ENCODE assay signal across 24 mouse cellular contexts in genomic region chr10:17177503-17178278, GRCm38 (mm10).
DNase-seq lines count a peak whose midpoint lies in the region; ATAC-seq and TF ChIP-seq lines count a peak whose summit lies in the region.
"Had no signal": no experiment of that assay in that cellular context is flagged by ENCODE, and none has a peak within 500 bp of the region (broad histone marks: within the 10 kb centered on the region; RNA-seq: fewer than 3 reads in every experiment).

No protein-coding gene starts in this region.

- WGBS in forebrain, embryonic 10.5 days, result 82% methylated on average over 4 of the region's 4 CpGs
- 53% methylated on average over 4 of the region's 4 CpGs for WGBS in forebrain, embryonic 11.5 days
- WGBS in hindbrain, embryonic 11.5 days, result 65% methylated on average over 4 of the region's 4 CpGs
- WGBS in hindbrain, embryonic 16.5 days, result 48% methylated on average over 4 of the region's 4 CpGs

- peaks cover 52% of the 10 kb centered on the region for H3K4me1 ChIP-seq in forebrain, embryonic 10.5 days
- H3K4me1 ChIP-seq in forebrain, embryonic 11.5 days (replicated peaks; ENCODE audit: control insufficient read depth, insufficient read depth, low read length), result 0 out of 2 replicates have a peak, but pooled peaks cover 3% of the 10 kb centered on the region
- H3K4me1 ChIP-seq in hindbrain, embryonic 11.5 days (replicated peaks; ENCODE audit: control insufficient read depth, insufficient read depth, low read length), result no peaks in the 10 kb centered on the region
- no peaks in the 10 kb centered on the region for H3K4me1 ChIP-seq in hindbrain, embryonic 16.5 days (ENCODE audit: control insufficient read depth, insufficient read depth, low read depth, low read length)
- H3K4me1 ChIP-seq in ES-E14 (ENCODE audit: control insufficient read depth in 2 of 2, insufficient read depth in 2 of 2, low read length in 2 of 2, poor library complexity in 1 of 2), result peaks cover 0 to 3% of the 10 kb centered on the region in 2 experiments; a peak in 2 of 4 replicates
- H3K4me1 ChIP-seq: embryonic facial prominence, embryonic 12.5 days had no signal

- H3K4me2 ChIP-seq in forebrain, embryonic 11.5 days (ENCODE audit: low read depth, low read length, severe bottlenecking), result no peak overlapping the region
- H3K4me2 ChIP-seq in hindbrain, embryonic 11.5 days (replicated peaks; ENCODE audit: low read depth, low read length), result no peak overlapping the region
- H3K4me2 ChIP-seq in hindbrain, embryonic 16.5 days (ENCODE audit: low read length), result no peak overlapping the region
- H3K4me2 ChIP-seq: embryonic facial prominence, embryonic 12.5 days; forebrain, embryonic 13.5 days; forebrain, embryonic 15.5 days had no signal

- no peak for DNase-seq in forebrain, embryonic 10.5 days (ENCODE audit: extremely low spot score, low spot score)
- DNase-seq in forebrain, embryonic 11.5 days (ENCODE audit: low spot score), result no peak
- DNase-seq in hindbrain, embryonic 11.5 days (ENCODE audit: low spot score), result no peak
- DNase-seq in ES-E14 (ENCODE audit: low read depth, low spot score), result no peak
- DNase-seq in left cerebral cortex, adult 9 months (ENCODE audit: low spot score in 2 of 2), result no peak
- DNase-seq: adrenal gland, adult 8-10 months; adrenal gland, postnatal 14 days; adrenal gland, postnatal 36 days; B cell, adult 2 months; cerebellum, adult 11-12 months; cerebellum, adult 2 months; cerebellum, adult 9-10 months; cerebellum, postnatal 10 days; cerebellum, postnatal 25 days; forebrain, postnatal 0 days had no signal

- H3K27me3 ChIP-seq in forebrain, embryonic 10.5 days (ENCODE audit: poor library complexity, severe bottlenecking), result no peaks in the 10 kb centered on the region
- H3K27me3 ChIP-seq in forebrain, embryonic 11.5 days (ENCODE audit: control insufficient read depth, insufficient read depth, low read length), result no peaks in the 10 kb centered on the region
- no peaks in the 10 kb centered on the region for H3K27me3 ChIP-seq in hindbrain, embryonic 11.5 days (ENCODE audit: control insufficient read depth, insufficient read depth, low read length)
- no peaks in the 10 kb centered on the region for H3K27me3 ChIP-seq in hindbrain, embryonic 16.5 days (replicated peaks; ENCODE audit: control insufficient read depth, insufficient read depth, low read length)
- H3K27me3 ChIP-seq: CH12.LX; embryonic facial prominence, embryonic 12.5 days; forebrain, embryonic 13.5 days; forebrain, embryonic 15.5 days; Patski had no signal

- no peak overlapping the region for H3K9ac ChIP-seq in forebrain, embryonic 11.5 days (ENCODE audit: low read length)
- H3K9ac ChIP-seq in hindbrain, embryonic 11.5 days (ENCODE audit: low read depth, low read length), result no peak overlapping the region
- H3K9ac ChIP-seq in hindbrain, embryonic 16.5 days (ENCODE audit: low read depth, low read length), result no peak overlapping the region
- no peak overlapping the region for H3K9ac ChIP-seq in ES-E14 (ENCODE audit: insufficient read depth, low read depth, low read length, poor library complexity, severe bottlenecking)
- H3K9ac ChIP-seq: embryonic facial prominence, embryonic 12.5 days; forebrain, embryonic 13.5 days; forebrain, embryonic 15.5 days; forebrain, postnatal 0 days had no signal

- ATAC-seq in forebrain, embryonic 11.5 days (replicated peaks; ENCODE audit: low FRiP score), result no peak
- no peak for ATAC-seq in hindbrain, embryonic 11.5 days (ENCODE audit: low FRiP score)
- no peak for ATAC-seq in hindbrain, embryonic 16.5 days
- ATAC-seq: activated CD4-positive, CD25-positive, alpha-beta regulatory T cell, adult 4 months; CD4-positive, CD25-positive, alpha-beta regulatory T cell, adult 4 months; forebrain, embryonic 15.5 days; Patski had no signal

- H3K4me3 ChIP-seq in forebrain, embryonic 10.5 days, result no peak overlapping the region
- H3K4me3 ChIP-seq in forebrain, embryonic 11.5 days (ENCODE audit: low read depth, low read length), result no peak overlapping the region
- H3K4me3 ChIP-seq in hindbrain, embryonic 11.5 days (ENCODE audit: low read depth, low read length), result no peak overlapping the region
- no peak overlapping the region for H3K4me3 ChIP-seq in hindbrain, embryonic 16.5 days (ENCODE audit: low read length)
- H3K4me3 ChIP-seq in ES-E14 (ENCODE audit: insufficient read depth in 1 of 2, low read depth in 1 of 2, low read length in 2 of 2, poor library complexity in 1 of 2, severe bottlenecking in 1 of 2), result no peak overlapping the region
- H3K4me3 ChIP-seq: embryonic facial prominence, embryonic 10.5 days; embryonic facial prominence, embryonic 12.5 days; forebrain, embryonic 13.5 days; forebrain, embryonic 15.5 days had no signal

- no peaks in the 10 kb centered on the region for H3K36me3 ChIP-seq in forebrain, embryonic 10.5 days (replicated peaks)
- H3K36me3 ChIP-seq in forebrain, embryonic 11.5 days (ENCODE audit: control insufficient read depth, insufficient read depth, low read length), result no peaks in the 10 kb centered on the region
- H3K36me3 ChIP-seq in hindbrain, embryonic 11.5 days (ENCODE audit: control insufficient read depth, insufficient read depth, low read length), result no peaks in the 10 kb centered on the region
- H3K36me3 ChIP-seq in hindbrain, embryonic 16.5 days (ENCODE audit: control insufficient read depth, insufficient read depth, low read length), result no peaks in the 10 kb centered on the region
- H3K36me3 ChIP-seq in ES-E14 (ENCODE audit: control insufficient read depth, insufficient read depth, low read length, poor library complexity, severe bottlenecking), result no peaks in the 10 kb centered on the region
- H3K36me3 ChIP-seq: embryonic facial prominence, embryonic 10.5 days; embryonic facial prominence, embryonic 12.5 days; forebrain, embryonic 15.5 days had no signal

- in situ Hi-C loops in ES-E14 (cut with MboI; ENCODE audit: low sequenced_read_pairs in 2 of 2, unreplicated experiment in 2 of 2), result no loop called here

- peak overlapping the region; percentile 33; the same call in 1 of the 2 replicates for H3K27ac ChIP-seq in forebrain, embryonic 10.5 days
- no peak overlapping the region for H3K27ac ChIP-seq in forebrain, embryonic 11.5 days (ENCODE audit: low read depth, low read length)
- H3K27ac ChIP-seq in hindbrain, embryonic 11.5 days (ENCODE audit: low read depth, low read length), result 0 out of 2 replicates have a peak overlapping the region, but pooled peaks have one; percentile 13
- H3K27ac ChIP-seq in hindbrain, embryonic 16.5 days (ENCODE audit: low read depth, low read length), result no peak overlapping the region
- no peak overlapping the region; the same call in 1 of the 2 replicates for H3K27ac ChIP-seq in ES-E14 (ENCODE audit: insufficient read depth, low read depth, low read length, poor library complexity, severe bottlenecking)
- H3K27ac ChIP-seq: embryonic facial prominence, embryonic 10.5 days; embryonic facial prominence, embryonic 12.5 days; forebrain, embryonic 13.5 days; forebrain, embryonic 15.5 days had no signal

- H3K9me3 ChIP-seq in forebrain, embryonic 10.5 days, result no peaks in the 10 kb centered on the region
- H3K9me3 ChIP-seq in forebrain, embryonic 11.5 days (ENCODE audit: control insufficient read depth, low read length), result no peaks in the 10 kb centered on the region
- no peaks in the 10 kb centered on the region for H3K9me3 ChIP-seq in hindbrain, embryonic 11.5 days (ENCODE audit: control insufficient read depth, low read length)
- H3K9me3 ChIP-seq in hindbrain, embryonic 16.5 days (ENCODE audit: control insufficient read depth, low read length), result no peaks in the 10 kb centered on the region
- no peaks in the 10 kb centered on the region for H3K9me3 ChIP-seq in ES-E14 (ENCODE audit: control insufficient read depth, insufficient read depth, low read depth, low read length)
- H3K9me3 ChIP-seq: embryonic facial prominence, embryonic 10.5 days; embryonic facial prominence, embryonic 12.5 days; forebrain, embryonic 13.5 days; forebrain, embryonic 15.5 days had no signal

TF ChIP-seq in ES-E14, 5 proteins besides CTCF, POLR2A, EP300 and RAD21:
- TF ChIP-seq MAFK (IDR thresholded peaks at IDR 0.05; ENCODE audit: insufficient read depth, low read depth, low read length), result no peak
- no peak for TF ChIP-seq ZC3H11A (IDR thresholded peaks at IDR 0.05; ENCODE audit: borderline replicate concordance, low read depth, low read length)
- TF ChIP-seq CHD2 (IDR thresholded peaks at IDR 0.05; ENCODE audit: low read depth, low read length), result no peak
- TF ChIP-seq ZNF384 (IDR thresholded peaks at IDR 0.05; ENCODE audit: low read depth, low read length), result peak; percentile 91
- TF ChIP-seq HCFC1 (IDR thresholded peaks at IDR 0.05; ENCODE audit: borderline replicate concordance, insufficient read depth, low read length), result no peak

Comparison
In these comparisons a context has a peak if more than half of its experiments do, and no peak if none do; other contexts are left out.
1. H3K27ac ChIP-seq: peak in forebrain, embryonic 10.5 days (single experiment) and hindbrain, embryonic 11.5 days (single experiment); none in forebrain, embryonic 11.5 days (single experiment), hindbrain, embryonic 16.5 days (single experiment) and ES-E14 (single experiment).